ENCODE assay signal across 8 mouse cellular contexts in genomic region chr7:28380237-28381016, GRCm38 (mm10). TPM values are rescaled to one million over a fixed set of nuclear protein-coding genes. Genes with fewer than 3 reads are reported as not detected.
DNase-seq lines count a peak whose midpoint lies in the region; ATAC-seq and TF ChIP-seq lines count a peak whose summit lies in the region.

Gene Zfp36, minus strand, starts transcription at chr7:28380253.

- peak within 1 kb of the TSS; percentile 91 for H3K27ac ChIP-seq in ES-Bruce4 (ENCODE audit: insufficient read depth, low read length)
- H3K27ac ChIP-seq in forebrain, embryonic 13.5 days: peak within 1 kb of the TSS; percentile 69
- H3K27ac ChIP-seq in midbrain, postnatal 0 days (ENCODE audit: low read depth, low read length): peak within 1 kb of the TSS; percentile 47

- no peak for TF ChIP-seq CTCF in ES-Bruce4 (IDR thresholded peaks at IDR 0.05; ENCODE audit: low read depth, low read length)
- no peak for TF ChIP-seq CTCF in midbrain, postnatal 0 days (IDR thresholded peaks at IDR 0.05)

- H3K27me3 ChIP-seq in ES-Bruce4 (ENCODE audit: control insufficient read depth, insufficient read depth, low read length, poor library complexity, severe bottlenecking): no peaks in the 10 kb centered on the region
- H3K27me3 ChIP-seq in forebrain, embryonic 13.5 days: 0 out of 2 replicates have a peak, but pooled peaks cover 2% of the 10 kb centered on the region
- H3K27me3 ChIP-seq in midbrain, postnatal 0 days (ENCODE audit: insufficient read depth, low read length): no peaks in the 10 kb centered on the region

- H3K9me3 ChIP-seq in ES-Bruce4 (replicated peaks; ENCODE audit: control insufficient read depth, insufficient read depth, low read length, poor library complexity, severe bottlenecking): no peaks in the 10 kb centered on the region
- H3K9me3 ChIP-seq in forebrain, embryonic 13.5 days (replicated peaks): no peaks in the 10 kb centered on the region
- no peaks in the 10 kb centered on the region for H3K9me3 ChIP-seq in midbrain, postnatal 0 days (ENCODE audit: low read length)

- TF ChIP-seq EP300 in ES-Bruce4 (IDR thresholded peaks at IDR 0.05; ENCODE audit: insufficient read depth, low read depth, low read length): no peak

- peak within 1 kb of the TSS; percentile 91 for H3K4me2 ChIP-seq in forebrain, embryonic 13.5 days
- H3K4me2 ChIP-seq in midbrain, postnatal 0 days (ENCODE audit: low read depth, low read length, poor library complexity, severe bottlenecking): peak within 1 kb of the TSS; percentile 76

- DNase-seq in gastrocnemius, adult 18-20 months (ENCODE audit: low spot score): no peak
- no peak for DNase-seq in gastrocnemius, postnatal 25 days
- no peak for DNase-seq in midbrain, postnatal 0 days (ENCODE audit: low spot score)
- DNase-seq in ovary, adult 18-20 months (ENCODE audit: low spot score): no peak
- DNase-seq in layer of hippocampus, adult 18-20 months (ENCODE audit: low spot score in 2 of 2): no peak

- H3K4me3 ChIP-seq in ES-Bruce4 (ENCODE audit: low read depth, low read length): peak within 1 kb of the TSS; percentile 87
- H3K4me3 ChIP-seq in forebrain, embryonic 13.5 days: peak within 1 kb of the TSS; percentile 61
- H3K4me3 ChIP-seq in midbrain, postnatal 0 days (ENCODE audit: low read depth, low read length): peak within 1 kb of the TSS; percentile 49

- peaks cover 3% of the 10 kb centered on the region for H3K4me1 ChIP-seq in ES-Bruce4 (ENCODE audit: control insufficient read depth, insufficient read depth, low read length)
- peaks cover 60% of the 10 kb centered on the region for H3K4me1 ChIP-seq in forebrain, embryonic 13.5 days
- H3K4me1 ChIP-seq in midbrain, postnatal 0 days (ENCODE audit: insufficient read depth, low read length): peaks cover 8% of the 10 kb centered on the region; the same call in 1 of the 2 replicates

- ATAC-seq in forebrain, embryonic 13.5 days: no peak
- no peak for ATAC-seq in inflammation-experienced regulatory T-cells, adult 6 months
- ATAC-seq in midbrain, postnatal 0 days (ENCODE audit: low FRiP score): no peak

- peaks cover 4% of the 10 kb centered on the region for H3K36me3 ChIP-seq in ES-Bruce4 (ENCODE audit: control insufficient read depth, insufficient read depth, low read length, poor library complexity, severe bottlenecking)
- peaks cover 4% of the 10 kb centered on the region; the same call in 1 of the 2 replicates for H3K36me3 ChIP-seq in forebrain, embryonic 13.5 days (ENCODE audit: poor library complexity, severe bottlenecking)
- no peaks in the 10 kb centered on the region for H3K36me3 ChIP-seq in midbrain, postnatal 0 days (ENCODE audit: insufficient read depth, low read length)

- H3K9ac ChIP-seq in ES-Bruce4 (ENCODE audit: low read depth, poor library complexity, severe bottlenecking): peak within 1 kb of the TSS; percentile 95
- peak within 1 kb of the TSS; percentile 81 for H3K9ac ChIP-seq in forebrain, embryonic 13.5 days
- peak within 1 kb of the TSS; percentile 60 for H3K9ac ChIP-seq in midbrain, postnatal 0 days (replicated peaks; ENCODE audit: low read length, poor library complexity, severe bottlenecking)

- WGBS in forebrain, embryonic 13.5 days: 56% methylated on average over 17 of the region's 17 CpGs
- 54% methylated on average over 17 of the region's 17 CpGs for WGBS in midbrain, postnatal 0 days

- TF ChIP-seq POLR2A in ES-Bruce4 (IDR thresholded peaks at IDR 0.05; ENCODE audit: insufficient read depth, low read length): no peak

RNA-seq across cellular contexts. Expression of gene Zfp36, which starts in this region (rescaled TPM):
- total RNA-seq in gastrocnemius, adult 18-20 months (2021): 10 to 100 TPM; 10.1 to 37.0 TPM
- 1 to 10 TPM; 7.3 to 7.6 TPM for total RNA-seq in gastrocnemius, postnatal 25 days (2021)
- 25.7 and 26.0 TPM in 2 replicates for polyA plus RNA-seq in ES-Bruce4 (2011; ENCODE audit: insufficient read depth, insufficient read length, low read depth, missing spikeins)
- 4.5 and 4.8 TPM in 2 replicates for polyA plus RNA-seq in forebrain, embryonic 13.5 days (2015; fragmentation: Nextera tagmentation; extraction: Ambion mirVana)
- polyA plus RNA-seq in inflammation-experienced regulatory T-cells, adult 6 months (2017; shearing (Covaris generic)): 100 to 1,000 TPM; 100 to 211 (median 148) TPM
- total RNA-seq in midbrain, postnatal 0 days (2014; rRNA removed): 3.0 and 4.1 TPM in 2 replicates
- 2.9 and 3.4 TPM in 2 replicates for polyA plus RNA-seq in midbrain, postnatal 0 days (2015; fragmentation: Nextera tagmentation; extraction: Ambion mirVana)
- 1 to 10 TPM; 3.5 to 3.7 TPM for total RNA-seq in layer of hippocampus, adult 18-20 months (2021)
